Mouse (Mus musculus) heart, embryonic 10.5 days (tissue): ENCODE measurements at regions not wholly inside any gene's neighbourhood (a gene's known extent, or its start where the extent isn't known, plus 50 kb on each side); places are given as distances from the start of the nearest gene placed in this dataset.

Source experiments
- DNase-seq: peaks from one replicate; pipeline ENCODE4 v3.0.0-alpha.2; 2017; ENCODE audit warnings: low spot score
- H3K27ac ChIP-seq: fragments of 300-500 bp; sonication (generic); 2 replicates; pipeline ENCODE4 v1.5.1; 2016; ENCODE audit warnings: mild to moderate bottlenecking
- H3K27me3 ChIP-seq: fragments of 300-500 bp; sonication (generic); 2 replicates; pipeline ENCODE4 v1.6.1; 2016; ENCODE audit warnings: mild to moderate bottlenecking; ENCODE audit not compliant: poor library complexity, insufficient read depth, severe bottlenecking
- H3K36me3 ChIP-seq: fragments of 300-500 bp; sonication (generic); 2 replicates; pipeline ENCODE4 v1.6.1; 2016; ENCODE audit warnings: mild to moderate bottlenecking, moderate library complexity
- H3K4me1 ChIP-seq: fragments of 300-500 bp; sonication (generic); 2 replicates; pipeline ENCODE4 v1.6.1; 2016; ENCODE audit warnings: mild to moderate bottlenecking
- H3K4me3 ChIP-seq: fragments of 300-500 bp; sonication (generic); 2 replicates; pipeline ENCODE4 v1.5.1; 2016; ENCODE audit warnings: mild to moderate bottlenecking, moderate library complexity
- H3K9me3 ChIP-seq: fragments of 300-500 bp; sonication (generic); 2 replicates; pipeline ENCODE4 v1.6.1; 2016; ENCODE audit warnings: mild to moderate bottlenecking, moderate library complexity
- WGBS: fragments of 180-500 bp; shearing (Covaris S2); methylation state at CpG from one replicate; pipeline ENCODE4 v1.1.7; 2016; 5-methylcytosine and 5-hydroxymethylcytosine counted together

DNA sequence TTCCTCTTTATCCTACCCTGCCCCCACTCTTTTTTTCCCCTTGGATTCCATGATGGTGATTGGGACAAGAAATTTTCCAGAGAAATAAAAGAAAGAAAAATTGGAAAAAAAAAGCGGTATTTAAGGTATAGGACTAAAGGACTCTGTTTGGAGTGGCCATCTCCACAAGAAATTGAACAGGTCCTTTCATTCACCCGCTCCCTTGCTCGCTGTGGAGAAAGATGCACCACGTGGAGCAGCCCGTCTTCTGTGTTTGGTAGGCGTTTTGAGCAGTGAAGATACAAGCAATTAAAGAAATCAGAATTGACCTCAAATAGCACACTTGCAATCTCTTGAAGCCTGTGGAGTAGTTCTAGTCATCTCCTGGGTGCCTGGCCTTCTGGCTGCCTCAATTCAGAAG, 126.3 kb upstream of the Atp11c start:
- Histone ChIP-seq H3K9me3 (no peaks in the 10 kb centered on the region), H3K27me3 (no peaks in the 10 kb centered on the region), H3K4me1 (no peaks in the 10 kb centered on the region), H3K27ac (no peak overlapping the region), H3K4me3 (no peak overlapping the region), H3K36me3 (no peaks in the 10 kb centered on the region)
- DNase-seq: no peak
- WGBS: 27% methylated on average over 6 of the region's 6 CpGs

DNA sequence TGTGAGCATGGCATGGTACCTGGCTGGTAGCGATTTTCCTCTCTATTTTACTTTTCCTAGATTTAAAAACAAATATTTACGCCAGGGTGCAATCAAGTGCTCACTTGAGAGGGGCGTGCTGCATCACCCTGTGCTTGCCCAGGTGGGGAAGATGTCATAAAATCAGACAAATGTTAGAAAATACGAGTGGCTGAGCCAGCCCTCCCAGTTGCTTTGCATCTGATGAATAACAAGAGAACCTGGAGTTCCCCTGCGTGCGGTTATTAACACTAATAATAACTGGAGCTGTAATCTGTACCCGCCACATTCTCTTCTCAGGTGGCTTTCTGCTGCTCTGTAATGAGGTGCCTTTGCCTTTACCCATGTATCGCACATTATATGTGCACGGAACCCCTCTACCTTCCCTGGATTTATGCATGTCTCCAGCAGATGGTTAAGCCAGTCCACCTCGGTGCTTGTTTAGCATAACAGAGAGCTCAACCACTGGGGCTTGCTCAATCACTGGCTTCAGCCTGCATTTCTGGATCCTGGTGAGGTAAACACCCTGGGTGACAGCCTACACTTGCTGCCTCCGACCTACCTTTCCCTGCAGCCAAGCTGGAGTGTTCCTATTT, 125.8 kb upstream of the Atp11c start:
- H3K4me1 ChIP-seq: no peaks in the 10 kb centered on the region
- no peaks in the 10 kb centered on the region for H3K27me3 ChIP-seq
- DNase-seq: no peak
- WGBS: 14% methylated on average over 11 of the region's 11 CpGs
- H3K27ac ChIP-seq: no peak overlapping the region
- H3K9me3 ChIP-seq: no peaks in the 10 kb centered on the region
- H3K4me3 ChIP-seq: peak overlapping the region; percentile 42
- H3K36me3 ChIP-seq: no peaks in the 10 kb centered on the region

DNA sequence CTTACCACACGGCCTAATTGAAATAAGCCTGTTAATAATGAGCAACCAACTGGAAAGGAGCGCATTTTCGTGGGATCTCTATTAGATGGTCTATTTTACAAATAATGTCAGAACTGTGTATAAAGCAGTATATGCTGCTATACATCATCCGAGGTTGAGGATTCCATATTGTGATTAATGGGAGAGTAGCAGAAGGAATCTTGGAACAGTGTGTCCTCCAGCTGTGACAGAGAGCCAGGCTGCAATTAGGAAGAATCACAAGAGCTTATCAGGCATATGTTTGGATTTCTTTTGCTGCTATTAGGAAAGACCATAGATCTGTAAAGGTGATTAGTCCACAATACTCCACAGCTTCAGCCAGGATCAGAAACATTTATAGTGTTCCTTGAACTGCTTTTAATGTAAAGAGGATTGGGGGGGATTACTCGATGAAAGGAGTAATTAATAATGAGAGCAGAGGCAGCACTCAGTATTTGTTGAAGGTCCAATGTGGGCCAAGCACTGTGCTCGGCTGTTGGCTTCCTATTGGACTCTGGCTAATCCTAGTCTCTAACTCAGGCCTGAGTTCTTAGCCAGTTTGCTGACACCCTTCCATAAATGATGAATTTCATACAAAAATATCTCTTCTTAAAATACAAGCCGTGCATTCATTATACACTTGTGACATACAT, 88.7 kb upstream of the Atp11c start:
- WGBS: 77% methylated on average over 7 of the region's 7 CpGs
- Histone ChIP-seq H3K9me3 (no peaks in the 10 kb centered on the region), H3K27me3 (no peaks in the 10 kb centered on the region), H3K27ac (no peak overlapping the region), H3K4me1 (no peaks in the 10 kb centered on the region), H3K36me3 (no peaks in the 10 kb centered on the region), H3K4me3 (no peak overlapping the region)
- DNase-seq: no peak

DNA sequence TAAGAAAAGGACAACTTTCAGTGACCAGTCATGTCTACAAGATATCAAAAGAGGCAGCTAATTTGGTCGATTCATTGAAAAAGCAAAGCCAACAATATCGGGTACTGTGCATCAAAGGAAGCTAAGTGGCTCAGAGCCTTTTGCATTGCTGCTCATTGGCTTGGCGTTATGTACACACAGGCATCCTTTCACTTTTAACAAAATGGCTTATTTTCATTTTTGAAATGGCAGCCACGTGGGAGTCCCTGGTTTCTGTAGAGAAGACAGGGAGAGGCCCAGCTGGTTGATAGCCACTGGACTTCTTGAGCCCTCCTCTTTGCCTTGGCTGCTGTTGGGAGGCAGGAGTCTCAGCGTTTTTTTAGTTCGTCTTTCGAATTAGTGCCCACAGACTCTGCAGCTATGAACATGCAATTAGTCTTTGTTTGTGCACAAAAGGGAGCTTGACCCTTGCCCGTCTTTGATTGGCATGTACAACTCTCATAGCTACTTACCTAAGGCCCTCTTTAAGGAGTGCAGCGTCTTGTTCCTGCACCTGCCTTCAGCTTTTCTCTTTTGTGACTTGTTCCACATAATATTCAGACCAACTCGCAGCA, 52.3 kb upstream of the Atp11c start:
- H3K27me3 ChIP-seq: no peaks in the 10 kb centered on the region
- no peak for DNase-seq
- no peak overlapping the region for H3K27ac ChIP-seq
- no peaks in the 10 kb centered on the region for H3K4me1 ChIP-seq
- H3K36me3 ChIP-seq: no peaks in the 10 kb centered on the region
- no peaks in the 10 kb centered on the region for H3K9me3 ChIP-seq
- 76% methylated on average over 10 of the region's 10 CpGs for WGBS
- H3K4me3 ChIP-seq: no peak overlapping the region
